Mouse (Mus musculus): ENCODE measurements around the gene Trp53bp2.

DNA sequence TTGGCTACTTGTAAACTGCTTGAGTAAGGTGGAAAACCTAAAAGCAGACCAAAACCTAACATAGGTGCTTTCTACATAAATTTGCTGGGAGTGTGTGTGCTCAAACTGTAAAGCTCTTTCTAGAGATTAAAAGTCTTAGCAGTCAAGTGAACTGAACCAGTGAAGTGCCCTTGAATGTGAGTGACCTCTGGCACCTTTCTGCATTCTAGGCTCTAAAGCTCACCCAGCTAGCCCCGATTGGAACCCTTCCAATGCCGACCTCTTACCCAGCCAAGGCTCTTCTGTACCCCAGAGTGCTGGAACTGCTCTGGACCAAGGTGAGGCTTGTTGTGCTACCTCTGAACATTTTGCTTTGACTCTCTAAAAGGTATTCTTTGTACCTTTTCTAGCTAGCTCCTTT, 35.1 kb downstream of the Trp53bp2 start:
- no peak for TF ChIP-seq POLR2A (IDR thresholded peaks at IDR 0.05; ENCODE audit: extremely low read depth, insufficient read depth, low read length)
- TF ChIP-seq CTCF (IDR thresholded peaks at IDR 0.05; ENCODE audit: low read depth, low read length): no peak
